Mouse (Mus musculus) cerebellum, adult 8-10 months (tissue): Measurements from ENCODE around the gene Slc1a3.

Experiments used
- DNase-seq: peaks from one replicate; pipeline ENCODE4 v3.0.0; 2022

Gene Slc1a3

DNA sequence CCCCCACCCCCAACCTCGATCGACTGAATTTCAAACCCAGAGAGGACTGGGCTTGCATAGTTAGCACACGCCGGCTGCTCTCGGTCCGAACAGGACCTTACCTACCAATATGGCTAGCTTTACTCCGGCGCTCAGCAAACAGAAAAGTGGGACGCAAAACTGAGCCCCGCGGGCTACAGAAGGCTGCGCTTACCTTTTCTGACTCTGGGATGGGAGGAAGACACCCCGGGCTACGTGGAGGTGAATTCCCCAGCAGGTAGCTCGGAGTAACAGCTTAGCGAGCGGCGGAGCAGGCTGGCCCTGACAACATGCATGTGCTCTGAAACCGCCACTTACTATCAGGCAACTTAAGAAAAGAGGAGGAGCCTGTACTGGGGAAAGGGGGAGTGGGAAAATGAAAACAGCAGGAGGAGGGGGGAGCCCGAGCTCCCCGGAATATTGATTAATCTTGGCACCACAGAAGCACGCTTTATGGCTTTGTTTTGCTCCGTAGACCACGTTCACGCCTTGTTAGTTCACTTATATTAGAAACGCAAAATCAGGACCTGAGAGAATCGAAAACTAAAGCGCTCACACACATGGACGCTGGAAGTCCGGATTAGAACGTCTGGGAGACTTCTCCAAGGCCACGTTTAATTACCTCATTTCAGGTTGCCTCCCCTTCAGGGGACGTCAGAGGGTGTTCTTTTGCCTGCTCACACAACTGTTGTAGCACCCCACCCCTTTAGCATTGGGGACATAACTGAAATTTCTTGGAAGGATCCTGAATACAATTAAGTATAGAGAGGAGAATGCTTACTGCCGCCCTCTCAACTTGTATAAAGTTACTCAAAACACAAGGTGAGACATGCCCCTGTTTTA, at the start of gene Slc1a3:
TSS of gene Slc1a3 (minus strand) at position 619 of the 861 bp plus-strand sequence.
- peak; percentile 34 for DNase-seq

DNA sequence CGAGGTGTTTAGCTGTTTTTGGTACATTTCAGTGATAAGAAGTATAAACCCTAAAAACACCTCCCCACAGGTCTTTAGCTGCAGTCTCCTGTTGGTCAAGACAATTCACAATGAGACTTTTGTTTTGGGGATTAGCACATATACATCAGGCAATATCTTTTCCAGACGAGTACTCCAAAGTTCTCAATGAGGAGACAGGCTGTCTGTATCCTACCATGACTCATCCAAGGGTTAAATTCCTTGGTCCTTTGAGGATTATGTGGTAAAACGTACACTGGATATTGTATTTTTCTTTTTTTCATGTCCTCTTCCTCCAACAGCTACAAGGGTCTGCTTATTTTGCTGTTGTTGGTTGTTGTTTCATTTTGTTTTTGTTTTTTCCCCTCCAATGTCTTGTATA, 48.5 kb upstream of the Slc1a3 start:
- no peak for DNase-seq

DNA sequence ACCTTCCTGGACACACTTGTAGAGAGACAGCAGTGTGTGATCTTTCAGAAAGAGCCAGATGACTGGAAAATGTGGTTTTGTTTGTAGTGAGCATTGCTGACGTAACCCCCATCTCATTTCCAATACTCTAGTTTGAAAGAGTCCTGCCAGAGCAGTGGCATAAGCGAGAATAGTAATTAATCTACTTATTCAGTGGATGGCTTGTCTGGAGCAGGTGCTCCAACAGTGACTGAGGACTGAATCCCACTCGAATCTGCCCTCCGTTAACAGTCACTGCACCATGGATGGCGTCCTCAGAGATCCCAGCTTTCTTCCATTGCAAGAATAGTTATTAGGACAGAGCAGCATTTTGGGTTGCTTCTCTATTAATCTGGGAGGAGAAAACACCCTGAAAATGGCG, 45.9 kb upstream of the Slc1a3 start:
- DNase-seq: no peak

DNA sequence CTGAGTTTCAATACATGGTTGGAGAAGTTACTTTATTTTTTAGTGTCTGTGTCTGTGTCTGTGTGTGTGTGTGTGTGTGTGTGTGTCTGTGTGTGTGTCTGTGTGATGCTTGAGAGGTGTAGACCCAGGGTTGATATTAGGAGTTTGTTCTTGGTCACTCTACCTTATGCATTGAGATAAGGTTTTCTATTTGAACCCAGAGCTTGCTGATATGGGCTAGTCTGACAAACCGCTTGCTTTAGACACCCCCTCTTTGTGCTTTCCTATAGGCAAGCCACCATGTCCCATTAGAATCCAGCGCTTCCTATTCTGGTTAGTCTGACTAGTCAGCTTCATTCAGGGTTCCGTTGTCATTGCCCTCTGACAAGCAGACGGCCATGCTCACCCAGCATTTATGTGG, 39.2 kb upstream of the Slc1a3 start:
- no peak for DNase-seq

DNA sequence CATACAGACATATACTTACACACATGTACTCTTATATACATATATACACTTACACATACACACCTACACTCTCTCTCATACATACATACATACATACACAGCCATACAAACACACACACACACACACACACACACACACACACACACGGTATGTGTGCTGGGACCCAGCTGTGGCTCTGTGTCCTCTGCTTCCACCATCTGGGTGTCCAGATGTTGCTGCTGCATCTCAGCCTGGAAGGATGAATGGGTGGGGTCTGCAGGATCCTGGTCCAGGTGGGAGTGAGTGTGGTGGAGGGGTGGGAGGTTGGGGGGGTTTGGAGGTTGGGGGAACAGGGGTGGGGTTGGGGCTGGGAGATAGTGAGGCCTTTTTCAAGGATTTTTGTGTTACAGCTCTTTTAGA, 38.2 kb upstream of the Slc1a3 start:
- no peak for DNase-seq

DNA sequence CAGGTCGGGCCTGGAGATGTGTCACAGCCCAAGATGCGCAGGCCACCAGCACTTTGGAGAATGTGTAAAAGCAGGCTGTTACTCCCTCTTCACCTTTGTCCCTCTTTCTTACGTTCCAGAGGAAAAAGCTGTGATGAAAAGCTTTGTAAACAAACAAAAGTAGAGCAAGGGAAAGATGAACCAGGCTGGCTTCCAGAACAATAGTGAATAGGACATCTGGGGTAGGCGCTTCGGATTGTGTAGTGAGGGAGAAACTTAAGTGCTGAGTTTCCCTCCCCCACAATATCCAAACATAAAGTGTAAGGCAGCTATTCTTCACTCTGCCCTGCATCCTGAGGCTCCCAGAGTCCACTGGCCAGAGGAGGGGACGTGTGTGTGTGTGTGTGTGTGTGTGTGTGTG, 31.0 kb upstream of the Slc1a3 start:
- no peak for DNase-seq

DNA sequence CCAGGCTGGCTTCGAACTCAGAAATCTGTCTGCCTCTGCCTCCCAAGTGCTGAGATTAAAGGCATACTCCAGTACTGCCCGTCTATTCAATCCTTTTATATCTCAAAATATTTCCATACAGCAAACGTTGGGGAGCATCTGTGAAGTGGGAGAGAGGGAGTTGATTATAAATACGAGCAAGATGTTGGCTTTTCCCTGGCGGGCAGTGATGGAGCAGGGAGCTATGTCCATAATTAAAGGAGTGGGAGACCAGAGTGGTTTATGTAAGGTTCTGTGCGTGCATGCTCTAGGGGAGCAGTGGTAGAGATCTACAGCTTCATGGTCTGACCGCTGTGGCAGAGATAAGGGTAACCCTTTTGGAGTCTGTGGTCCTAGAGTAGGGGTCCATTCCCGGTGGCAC, 30.2 kb upstream of the Slc1a3 start:
- no peak for DNase-seq

DNA sequence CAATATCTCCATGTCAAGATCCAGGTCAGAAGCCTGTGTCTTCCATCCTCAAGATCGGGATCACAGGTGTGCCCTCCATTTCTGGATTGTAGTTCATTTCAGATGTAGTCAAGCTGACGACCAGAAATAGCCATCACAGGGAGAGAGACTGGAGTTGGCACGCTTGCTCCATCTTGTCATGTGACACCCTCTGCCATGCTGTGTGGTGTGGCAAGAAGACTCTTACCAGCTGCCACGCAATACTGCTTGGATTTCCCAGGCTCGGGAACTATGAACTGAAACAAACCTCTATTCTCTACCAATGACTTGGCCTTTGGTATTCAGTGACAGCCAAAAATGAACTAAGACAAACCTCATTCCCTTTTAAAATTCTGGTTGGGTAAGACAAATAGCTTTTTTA, 27.6 kb upstream of the Slc1a3 start:
- DNase-seq: peak; percentile 10

DNA sequence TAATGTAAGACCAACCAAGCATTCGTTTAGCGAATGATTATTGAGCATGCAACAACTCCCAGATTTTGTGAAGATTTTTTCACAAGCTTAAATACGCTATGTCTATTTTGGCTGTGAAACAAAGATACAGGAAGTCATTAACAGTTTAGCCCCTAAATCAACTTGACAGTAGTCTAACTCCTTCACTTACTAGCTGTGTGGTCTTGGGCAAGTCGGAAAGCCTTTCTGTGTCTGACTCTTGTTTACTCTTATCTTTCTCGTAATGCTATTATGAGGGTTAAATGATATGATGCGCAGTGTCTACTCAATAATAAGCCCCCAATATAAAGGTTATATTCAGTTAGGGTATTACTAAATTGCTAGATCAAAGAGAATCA, 23.8 kb upstream of the Slc1a3 start:
- DNase-seq: no peak

DNA sequence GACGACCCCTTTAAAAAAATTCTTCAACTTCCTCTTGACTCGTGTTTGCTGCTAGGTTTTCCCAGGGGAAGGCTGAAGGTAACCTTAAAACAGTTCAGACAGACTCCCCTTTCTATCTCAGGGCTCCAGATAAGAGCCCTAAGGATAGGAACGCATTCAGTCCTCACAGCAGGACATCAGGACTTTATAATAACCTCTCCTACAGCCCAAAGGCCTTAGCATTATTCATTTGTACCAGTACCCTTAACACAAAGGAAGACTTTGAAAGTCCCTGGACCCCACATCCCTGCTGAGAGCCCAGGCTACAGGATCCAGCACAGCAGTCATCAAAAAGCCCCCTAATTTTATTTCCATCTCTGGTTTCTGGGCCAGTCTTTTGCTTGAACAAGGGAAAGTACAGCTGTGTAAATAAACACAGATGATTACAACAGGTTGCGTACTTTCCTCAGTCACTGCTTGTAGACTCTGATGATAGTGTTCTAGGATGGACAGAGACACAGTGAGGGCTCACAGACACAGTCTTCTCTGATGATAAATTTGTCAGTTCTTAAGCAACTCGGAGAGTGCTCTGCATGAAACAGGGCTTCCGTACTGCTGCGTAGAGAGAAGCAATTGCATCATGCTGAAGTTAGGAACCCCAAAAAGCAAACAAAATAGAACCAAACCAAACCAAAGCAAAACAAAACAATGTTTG, 23.3 kb upstream of the Slc1a3 start:
- DNase-seq: no peak

DNA sequence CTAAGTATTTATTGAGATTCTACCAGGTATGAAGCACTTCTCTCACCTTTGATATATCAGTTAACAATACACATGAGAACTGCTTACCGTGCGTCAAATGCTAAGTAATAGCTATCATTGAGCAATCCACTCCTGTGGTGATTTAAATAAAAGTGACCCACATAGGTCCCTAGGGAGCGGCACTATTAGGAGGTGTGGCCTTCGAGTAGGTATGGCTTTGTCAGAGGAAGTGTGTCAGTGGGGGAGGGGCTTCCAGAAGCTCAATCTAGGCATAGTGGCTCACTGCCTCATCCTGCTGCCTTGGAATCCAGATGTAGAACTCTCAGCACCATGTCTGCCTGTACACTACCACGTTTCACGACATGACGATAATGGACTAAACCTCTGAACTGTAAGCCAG, 18.3 kb upstream of the Slc1a3 start:
- no peak for DNase-seq

DNA sequence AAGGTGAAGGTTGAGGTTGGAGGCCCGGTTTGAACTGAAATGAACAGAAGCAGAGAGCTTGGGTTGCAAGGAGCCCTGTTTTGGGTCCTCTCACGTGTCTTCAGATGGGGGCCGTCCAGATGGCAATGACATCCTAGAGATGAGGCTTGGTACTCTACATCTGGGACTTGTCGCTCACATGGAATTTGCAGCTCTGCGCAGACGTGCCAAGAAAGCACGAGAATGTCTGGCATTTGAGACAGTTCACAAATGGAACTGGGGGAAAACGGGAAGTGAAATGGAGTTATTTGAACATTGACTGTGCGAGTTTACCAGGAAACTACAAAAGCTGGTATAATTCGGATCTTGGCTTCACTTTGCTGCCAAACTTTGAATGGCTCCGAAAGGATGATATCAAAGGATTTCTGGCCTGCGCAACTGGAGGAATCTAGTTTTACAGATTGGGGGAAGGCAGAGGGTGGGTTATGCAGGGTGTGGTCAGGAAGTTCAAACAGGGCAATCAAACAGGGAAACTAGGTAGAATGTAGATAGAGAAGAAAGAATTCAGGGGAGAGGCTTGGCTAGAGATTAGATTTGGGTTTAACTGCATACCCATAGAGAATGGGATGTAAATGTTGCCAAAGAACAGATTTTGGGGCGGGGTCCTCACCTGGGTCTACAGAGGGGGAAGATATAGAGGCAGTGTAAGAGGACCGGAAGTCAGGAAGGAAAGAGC, 12.0 kb upstream of the Slc1a3 start:
- no peak for DNase-seq

DNA sequence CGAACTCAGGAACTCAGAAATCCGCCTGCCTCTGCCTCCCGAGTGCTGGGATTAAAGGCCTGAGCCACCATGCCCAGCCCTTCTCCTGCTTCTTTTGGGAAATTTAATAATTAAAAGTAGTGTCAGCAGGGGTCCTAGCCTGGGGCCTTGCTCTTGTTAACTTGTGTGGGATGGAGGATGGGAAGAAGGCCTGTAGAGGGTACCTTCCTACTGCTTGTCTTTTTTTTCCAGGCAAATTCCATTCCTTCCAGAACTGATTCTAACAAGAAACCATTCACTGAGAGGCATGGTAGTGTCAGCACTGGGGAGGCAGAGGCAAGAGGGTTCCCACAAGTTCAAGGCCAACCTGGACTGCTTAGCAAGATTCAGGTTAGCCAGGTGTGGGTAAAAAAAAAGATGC, 11.2 kb upstream of the Slc1a3 start:
- no peak for DNase-seq

DNA sequence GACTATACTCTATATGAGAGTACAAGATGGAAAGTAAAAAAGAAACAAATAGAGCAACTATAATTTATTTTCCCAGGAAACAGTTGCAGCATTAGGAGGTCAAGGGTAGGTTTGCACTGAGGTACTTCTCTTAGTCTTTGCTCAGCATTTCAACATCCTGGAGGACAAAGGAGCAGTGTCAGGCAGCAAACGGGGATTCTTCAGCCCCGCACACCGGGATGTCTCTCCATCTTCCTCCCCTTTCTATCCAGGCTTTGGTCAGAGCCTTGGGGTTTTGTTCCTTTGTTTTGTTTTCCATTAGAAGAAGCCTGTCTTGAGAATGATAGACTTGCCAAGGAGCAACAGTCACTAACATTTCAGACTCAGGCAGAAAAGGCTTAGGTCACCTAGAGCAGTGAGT, 10.4 kb upstream of the Slc1a3 start:
- DNase-seq: no peak

DNA sequence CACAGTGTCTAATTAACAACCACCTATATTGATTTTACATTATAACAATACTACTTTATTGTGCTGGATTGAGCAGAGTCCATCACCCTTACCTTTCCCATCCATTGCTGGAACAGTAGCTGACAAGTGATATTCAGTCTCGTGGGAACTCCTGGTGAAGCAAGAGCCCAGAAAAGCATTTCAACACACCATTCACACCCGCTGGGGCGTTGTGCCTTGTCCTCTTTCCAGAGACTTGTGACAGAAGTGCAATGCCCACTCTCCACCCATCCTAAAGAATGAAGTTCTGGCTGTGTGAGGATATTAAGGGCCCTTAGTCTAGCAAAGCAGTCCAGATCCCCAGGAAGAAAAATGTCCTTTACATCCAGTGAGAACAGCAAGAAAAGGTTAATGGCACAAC, 7.9 kb upstream of the Slc1a3 start:
- no peak for DNase-seq

DNA sequence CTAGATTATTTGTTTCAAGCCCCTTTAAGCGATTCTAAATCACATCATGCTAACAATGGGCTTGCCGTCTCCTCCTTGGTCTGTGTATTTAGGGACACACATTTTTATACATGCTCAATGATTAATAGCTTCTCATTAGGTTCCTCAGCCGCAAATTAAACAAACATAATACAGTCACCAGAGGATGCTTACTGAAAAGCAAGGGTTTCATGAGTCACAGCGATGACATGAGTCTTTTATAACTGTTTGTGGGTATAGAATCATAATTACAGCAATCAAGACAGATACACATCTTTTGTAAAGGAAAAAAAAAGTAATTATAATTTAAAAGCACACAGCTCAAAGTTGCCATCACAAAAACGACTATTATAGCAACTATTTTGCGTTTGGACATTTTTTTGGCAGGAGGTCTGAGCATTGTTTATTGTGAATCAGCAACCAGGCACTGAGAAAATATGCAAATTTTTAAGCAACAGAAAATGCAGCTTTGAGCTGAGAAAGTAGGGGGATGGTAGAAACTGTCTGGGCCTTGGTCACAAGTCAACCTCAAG, 6.5 kb upstream of the Slc1a3 start:
- DNase-seq: no peak

DNA sequence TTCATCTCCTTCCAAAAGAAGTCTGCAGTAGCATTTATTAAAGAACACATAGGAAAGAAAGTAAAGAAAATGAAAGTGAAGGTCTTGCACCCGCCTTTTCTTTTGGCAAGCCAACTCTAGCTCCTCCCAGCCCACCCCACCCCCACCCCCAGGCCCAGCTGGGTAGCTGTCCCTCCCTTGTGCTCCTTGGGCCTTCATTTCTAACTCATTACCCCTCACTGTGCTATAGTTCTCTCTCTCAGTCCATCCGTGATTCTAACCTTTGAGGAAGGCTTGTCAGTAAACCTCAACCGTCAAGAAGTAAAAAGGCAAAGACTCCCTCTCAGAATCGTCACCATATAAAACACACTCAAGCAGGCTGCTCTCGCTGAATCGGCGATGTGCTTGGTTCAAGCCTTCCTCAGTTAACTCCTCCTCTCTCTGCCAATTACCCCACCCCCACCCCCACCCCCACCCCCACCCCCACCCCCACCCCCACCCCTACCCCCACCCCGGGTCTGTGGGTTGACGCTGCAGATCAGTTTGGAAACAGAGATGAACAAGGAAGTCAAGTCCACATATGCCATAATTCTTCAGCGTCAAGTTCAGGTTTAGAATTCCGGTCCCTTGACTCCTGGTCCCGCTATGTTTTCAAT, 5.9 kb upstream of the Slc1a3 start:
- DNase-seq: no peak

DNA sequence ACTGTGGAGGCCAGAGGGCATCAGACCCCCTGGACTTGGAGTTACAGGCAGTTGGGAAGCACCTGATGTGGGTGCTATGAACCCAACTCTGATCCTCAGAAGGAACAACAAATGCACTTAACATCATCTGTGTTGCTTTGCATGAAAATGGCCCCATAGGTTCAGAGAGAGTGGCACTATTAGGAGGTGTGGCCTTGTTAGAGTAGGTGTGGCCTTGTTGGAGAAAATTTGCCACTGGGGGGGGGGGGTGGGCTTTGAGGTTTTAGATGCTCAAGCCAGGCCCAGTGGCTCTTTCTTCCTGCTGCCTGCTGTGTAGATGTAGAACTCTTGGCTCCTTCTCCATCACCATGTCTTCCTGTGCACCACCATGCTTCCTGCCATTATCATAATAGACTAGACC, 5.1 kb upstream of the Slc1a3 start:
- no peak for DNase-seq

DNA sequence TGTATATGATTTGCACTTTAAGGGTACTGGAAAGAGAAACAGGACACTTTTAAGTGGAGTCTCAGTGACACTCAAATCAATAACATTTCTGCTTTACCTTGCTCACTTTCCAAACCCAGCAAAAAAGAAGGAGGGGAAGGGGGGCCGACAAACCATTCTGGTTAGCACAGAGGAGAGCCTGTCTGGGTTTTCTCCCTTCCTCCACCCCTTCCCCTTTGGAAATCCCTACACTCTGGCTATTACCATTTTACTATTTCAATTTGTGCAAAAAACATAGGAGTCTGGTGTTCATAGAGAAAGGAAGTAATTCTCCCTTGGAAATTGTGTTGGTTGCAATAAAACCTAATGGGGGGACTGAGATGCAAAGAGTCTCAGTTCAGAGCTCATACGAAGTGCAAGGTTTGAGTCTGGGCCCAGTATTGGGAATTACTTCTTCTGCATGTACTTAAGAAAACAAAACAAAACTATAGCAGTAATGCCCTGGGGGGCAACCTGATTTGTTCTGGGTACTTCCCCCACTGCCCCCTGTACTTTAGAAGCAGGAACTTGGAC, 1.9 kb upstream of the Slc1a3 start:
- no peak for DNase-seq

DNA sequence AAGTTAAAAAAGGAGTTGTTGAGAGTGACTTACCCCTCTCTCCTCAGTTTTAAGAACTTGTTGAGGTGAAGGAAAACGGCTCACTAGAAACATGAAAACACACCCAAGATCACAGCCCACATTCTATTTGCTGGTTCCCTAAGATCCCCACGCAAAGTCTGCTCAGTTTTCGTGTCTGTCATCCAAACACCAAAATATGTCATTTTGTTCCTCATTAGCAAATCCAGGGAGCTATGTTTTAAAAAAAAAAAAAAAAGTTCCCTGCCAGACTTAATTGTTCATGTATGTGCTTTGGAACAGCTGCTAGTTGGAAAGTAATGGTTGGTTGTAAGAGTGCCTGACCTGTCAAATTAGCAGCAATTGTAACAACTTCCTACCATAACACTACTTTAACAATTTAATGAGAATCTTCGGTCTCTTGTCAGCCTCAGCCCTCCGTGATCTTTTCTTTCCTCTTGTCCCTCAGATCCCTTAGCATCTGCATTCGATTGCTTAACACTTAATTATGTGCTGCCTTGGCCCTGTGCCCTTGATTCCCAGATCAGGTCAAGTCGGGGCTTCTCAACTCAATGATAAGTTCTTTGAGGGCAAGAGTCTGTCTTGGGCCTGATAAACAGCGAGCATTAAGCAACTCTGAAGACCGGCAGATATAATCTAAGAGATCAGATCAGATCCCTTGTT, 1.2 kb upstream of the Slc1a3 start:
- no peak for DNase-seq

DNA sequence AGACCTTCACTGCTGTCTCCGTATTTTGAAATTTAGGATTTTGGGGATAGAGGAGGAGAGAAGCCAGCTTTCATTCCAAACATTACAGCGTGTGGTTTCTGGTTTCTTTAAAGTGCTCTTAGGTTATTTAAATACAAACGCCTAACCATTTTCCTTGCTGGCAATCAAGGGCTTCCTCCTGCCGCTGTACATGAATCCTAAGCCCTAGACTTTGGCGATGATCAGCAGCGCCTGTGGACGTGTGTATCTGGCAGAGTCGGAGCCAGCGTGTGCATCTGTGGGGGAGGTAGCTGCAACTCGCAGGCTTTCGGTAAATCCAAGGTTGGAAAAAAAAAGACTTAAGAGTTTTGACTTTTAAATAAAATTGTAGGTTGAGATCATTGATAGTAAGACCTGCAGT, 986 bp downstream of the Slc1a3 start:
- DNase-seq: peak; percentile 26

DNA sequence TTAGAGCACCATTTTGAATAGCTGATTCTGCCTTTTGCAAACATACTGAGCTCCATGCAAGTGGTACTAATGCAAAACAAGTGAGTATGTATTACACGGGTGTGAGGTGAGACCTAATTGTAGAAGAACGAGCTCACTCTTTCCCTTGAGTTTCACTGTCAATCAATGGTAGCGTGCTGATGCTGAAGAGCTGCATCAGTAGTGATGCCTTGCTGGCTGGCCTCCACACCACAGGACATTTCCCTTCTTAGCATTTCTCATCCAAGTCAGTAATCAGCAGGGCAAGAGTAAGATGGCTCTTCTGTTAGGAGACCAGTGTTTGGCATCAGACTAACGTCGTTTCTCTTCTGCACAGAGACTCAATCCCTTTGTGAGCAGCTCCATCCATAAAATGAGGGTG, 4.0 kb downstream of the Slc1a3 start:
- DNase-seq: no peak
